Mouse (Mus musculus) hindlimb bud, embryonic 11.5 days (tissue): ENCODE data around the gene Sh2d1b2.
A peak's percentile ranks its signal among the peaks of the same experiment; 100 is the strongest.
"Not testable (repeated sequence)": the region's sequence is repeated elsewhere in the genome, so short reads cannot be mapped to it uniquely, and the experiment has no call there.

Experiments used
- DNase-seq: peaks from one replicate; pipeline ENCODE4 v3.0.0-alpha.2; 2012; ENCODE audit warnings: low read depth, low spot score; ENCODE audit errors: extremely low spot score

Gene Sh2d1b2

GRCm38 (mm10) chr1:170232688-170233087 is at the start of gene Sh2d1b2:
Sh2d1b2 (plus strand) TSS chr1:170232749.
- DNase-seq = not testable (repeated sequence)

GRCm38 (mm10) chr1:170185137-170185536 is 47.4 kb upstream of the Sh2d1b2 start:
- DNase-seq = no peak

GRCm38 (mm10) chr1:170186531-170186930 is 46.0 kb upstream of the Sh2d1b2 start:
- no peak for DNase-seq

- no peak for DNase-seq
These were observed 43.9 kb upstream of the Sh2d1b2 start for GRCm38 (mm10) chr1:170188601-170189000.

GRCm38 (mm10) chr1:170190225-170190624 is 42.3 kb upstream of the Sh2d1b2 start:
- DNase-seq = no peak

- no peak for DNase-seq
These were observed 40.6 kb upstream of the Sh2d1b2 start for GRCm38 (mm10) chr1:170191925-170192324.

GRCm38 (mm10) chr1:170196211-170196610 is 36.3 kb upstream of the Sh2d1b2 start:
- no peak for DNase-seq

GRCm38 (mm10) chr1:170200379-170200778 is 32.2 kb upstream of the Sh2d1b2 start:
- DNase-seq = no peak

- no peak for DNase-seq
These were observed 26.2 kb upstream of the Sh2d1b2 start for GRCm38 (mm10) chr1:170206395-170206794.

GRCm38 (mm10) chr1:170213181-170213879 is 19.2 kb upstream of the Sh2d1b2 start:
- no peak for DNase-seq

GRCm38 (mm10) chr1:170214383-170214756 is 18.2 kb upstream of the Sh2d1b2 start:
- no peak for DNase-seq

GRCm38 (mm10) chr1:170214757-170215522 is 17.6 kb upstream of the Sh2d1b2 start, which contains the start of gene Uhmk1:
Uhmk1 (minus strand) TSS chr1:170215397.
- no peak for DNase-seq

- DNase-seq = no peak
These were observed 17.0 kb upstream of the Sh2d1b2 start for GRCm38 (mm10) chr1:170215590-170215989.

- DNase-seq = no peak
These were observed 14.3 kb upstream of the Sh2d1b2 start for GRCm38 (mm10) chr1:170218091-170218884.

GRCm38 (mm10) chr1:170220351-170220750 is 12.2 kb upstream of the Sh2d1b2 start:
- no peak for DNase-seq

GRCm38 (mm10) chr1:170223276-170223675 is 9.3 kb upstream of the Sh2d1b2 start:
- DNase-seq = no peak

- DNase-seq = no peak
These were observed 12.5 kb downstream of the Sh2d1b2 start for GRCm38 (mm10) chr1:170245016-170245415.

GRCm38 (mm10) chr1:170254893-170255559 is 22.5 kb downstream of the Sh2d1b2 start:
- no peak for DNase-seq

- DNase-seq = peak; percentile 14
These were observed 23.0 kb downstream of the Sh2d1b2 start for GRCm38 (mm10) chr1:170255560-170255910.

GRCm38 (mm10) chr1:170270281-170270680 is 37.7 kb downstream of the Sh2d1b2 start:
- DNase-seq = no peak

GRCm38 (mm10) chr1:170270696-170271095 is 38.1 kb downstream of the Sh2d1b2 start:
- DNase-seq = no peak
